9 mouse cellular contexts compared by ENCODE assay signal in the genomic region with DNA sequence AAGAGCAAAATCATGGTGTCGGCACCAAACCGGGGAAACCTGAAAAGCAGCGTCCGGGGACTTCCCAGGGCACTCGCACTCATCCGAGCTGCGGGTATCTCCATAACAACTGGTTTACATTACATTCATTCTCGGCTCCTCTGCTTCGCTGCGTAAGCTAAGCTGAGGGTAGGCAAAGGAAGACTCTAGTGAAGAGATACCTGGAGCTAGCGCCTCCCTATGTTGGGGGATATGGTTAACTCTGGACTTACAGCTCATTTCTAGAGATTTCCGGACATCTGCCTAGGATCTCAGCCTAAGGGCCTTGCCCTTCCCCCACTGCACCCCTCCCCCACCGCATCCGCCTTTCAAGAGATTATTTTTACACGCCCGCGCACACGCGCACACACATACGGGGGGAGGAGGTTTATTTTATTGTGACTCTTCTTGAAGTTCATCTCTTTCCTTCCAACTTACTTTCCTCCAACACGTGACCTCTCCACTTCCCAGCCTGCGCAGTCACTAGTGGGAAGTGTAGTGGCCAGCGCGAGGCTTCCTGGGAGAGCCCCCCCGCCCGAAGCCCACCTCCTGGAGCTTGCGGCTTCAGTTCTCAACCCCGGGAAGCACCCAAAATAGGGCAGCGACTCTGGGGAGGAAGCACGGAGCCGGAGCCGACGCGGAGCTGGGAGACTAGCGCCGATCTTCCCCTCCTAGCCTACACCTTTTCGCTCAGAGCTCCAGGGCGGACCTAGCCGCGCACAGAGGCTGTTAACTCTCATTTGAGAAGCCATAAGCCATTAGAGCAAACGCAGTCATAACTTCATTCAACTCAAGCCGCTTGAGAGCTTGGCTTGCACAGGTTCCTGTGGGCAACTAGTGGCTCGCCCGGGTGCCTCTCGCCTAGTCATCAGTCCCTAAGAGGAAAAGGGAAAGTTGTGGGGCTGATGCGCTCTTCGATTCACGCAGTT. TPM values are rescaled to one million over a fixed set of nuclear protein-coding genes. Genes with fewer than 3 reads are reported as not detected.
DNase-seq lines count a peak whose midpoint lies in the region; ATAC-seq and TF ChIP-seq lines count a peak whose summit lies in the region.
"Had no signal": no experiment of that assay in that cellular context is flagged by ENCODE, and none has a peak within 500 bp of the region (broad histone marks: within the 10 kb centered on the region; RNA-seq: fewer than 3 reads in every experiment).

No protein-coding gene starts in this region.

- no peak overlapping the region for H3K27ac ChIP-seq in heart, postnatal 0 days (ENCODE audit: low read depth)
- no peak overlapping the region for H3K27ac ChIP-seq in embryonic facial prominence, embryonic 11.5 days (replicated peaks; ENCODE audit: low read depth, low read length)
- no peak overlapping the region for H3K27ac ChIP-seq in neural tube, embryonic 15.5 days (replicated peaks)

- TF ChIP-seq CTCF in heart, postnatal 0 days (IDR thresholded peaks at IDR 0.05; ENCODE audit: low read depth), result no peak

- no peak for TF ChIP-seq EP300 in heart, postnatal 0 days (IDR thresholded peaks at IDR 0.05; ENCODE audit: low read depth)

- no peak for DNase-seq in heart, postnatal 0 days (ENCODE audit: low spot score)
- DNase-seq in heart, postnatal 25 days (ENCODE audit: low spot score), result no peak
- peak; percentile 52 for DNase-seq in NIH3T3 (ENCODE audit: low read depth)
- DNase-seq in embryonic facial prominence, embryonic 11.5 days (ENCODE audit: low spot score), result peak; percentile 50
- DNase-seq in layer of hippocampus, postnatal 36 days, result peak; percentile 29 to 34
- DNase-seq in adipocyte (ENCODE audit: low spot score), result no peak
- no peak for DNase-seq in thymus, postnatal 0 days (ENCODE audit: low spot score)

- no peak overlapping the region for H3K9ac ChIP-seq in heart, postnatal 0 days (replicated peaks; ENCODE audit: low read depth, low read length)
- H3K9ac ChIP-seq in embryonic facial prominence, embryonic 11.5 days (replicated peaks; ENCODE audit: low read length), result no peak overlapping the region
- H3K9ac ChIP-seq in neural tube, embryonic 15.5 days (replicated peaks), result peak overlapping the region; percentile 37

- H3K36me3 ChIP-seq in heart, postnatal 0 days (replicated peaks; ENCODE audit: control insufficient read depth, insufficient read depth, low read length), result no peaks in the 10 kb centered on the region
- no peaks in the 10 kb centered on the region for H3K36me3 ChIP-seq in embryonic facial prominence, embryonic 11.5 days (replicated peaks; ENCODE audit: control insufficient read depth, insufficient read depth, low read depth, low read length)
- no peaks in the 10 kb centered on the region for H3K36me3 ChIP-seq in neural tube, embryonic 15.5 days

- peak overlapping the region; percentile 21 for H3K4me3 ChIP-seq in heart, postnatal 0 days (ENCODE audit: low read depth, low read length)
- H3K4me3 ChIP-seq in embryonic facial prominence, embryonic 11.5 days (ENCODE audit: low read depth, low read length), result peak overlapping the region; percentile 38
- H3K4me3 ChIP-seq in neural tube, embryonic 15.5 days (replicated peaks), result peak overlapping the region; percentile 66

- no peak for ATAC-seq in heart, postnatal 0 days (ENCODE audit: insufficient read depth, low read depth)
- no peak; the same call in 1 of the 2 replicates for ATAC-seq in embryonic facial prominence, embryonic 11.5 days (replicated peaks; ENCODE audit: insufficient number of reproducible peaks, low FRiP score, low TSS enrichment, low read depth)
- no peak for ATAC-seq in neural tube, embryonic 15.5 days (ENCODE audit: low FRiP score)
- ATAC-seq: Patski had no signal

- under 1% methylated on average over 45 of the region's 48 CpGs for WGBS in heart, postnatal 0 days
- under 1% methylated on average over 48 of the region's 48 CpGs for WGBS in embryonic facial prominence, embryonic 11.5 days
- WGBS in neural tube, embryonic 15.5 days, result under 1% methylated on average over 47 of the region's 48 CpGs

- H3K4me1 ChIP-seq in heart, postnatal 0 days (ENCODE audit: control insufficient read depth, insufficient read depth), result no peaks in the 10 kb centered on the region
- no peaks in the 10 kb centered on the region for H3K4me1 ChIP-seq in embryonic facial prominence, embryonic 11.5 days (ENCODE audit: control insufficient read depth, insufficient read depth, low read length)
- peaks cover 47% of the 10 kb centered on the region for H3K4me1 ChIP-seq in neural tube, embryonic 15.5 days

- peak overlapping the region; percentile 44 for H3K4me2 ChIP-seq in heart, postnatal 0 days (ENCODE audit: low read depth, low read length)
- peak overlapping the region; percentile 79 for H3K4me2 ChIP-seq in embryonic facial prominence, embryonic 11.5 days (ENCODE audit: low read depth, low read length)
- H3K4me2 ChIP-seq in neural tube, embryonic 15.5 days, result peak overlapping the region; percentile 97

- no peaks in the 10 kb centered on the region for H3K9me3 ChIP-seq in heart, postnatal 0 days (replicated peaks; ENCODE audit: control insufficient read depth, low read length)
- H3K9me3 ChIP-seq in embryonic facial prominence, embryonic 11.5 days (replicated peaks; ENCODE audit: control insufficient read depth, low read length), result no peaks in the 10 kb centered on the region
- H3K9me3 ChIP-seq in neural tube, embryonic 15.5 days (replicated peaks), result no peaks in the 10 kb centered on the region

- intact Hi-C loops in heart, postnatal 25 days (cut with DNase I), result no loop called here

- peaks cover 64% of the 10 kb centered on the region for H3K27me3 ChIP-seq in heart, postnatal 0 days (ENCODE audit: control insufficient read depth, insufficient read depth, low read length)
- H3K27me3 ChIP-seq in embryonic facial prominence, embryonic 11.5 days (ENCODE audit: control insufficient read depth, insufficient read depth, low read length), result peaks cover 35% of the 10 kb centered on the region
- H3K27me3 ChIP-seq in neural tube, embryonic 15.5 days (replicated peaks), result peaks cover 46% of the 10 kb centered on the region

RNA-seq across cellular contexts. Expression of a gene that starts 0.7 kb away (rescaled TPM):
- total RNA-seq in heart, postnatal 0 days (2014; rRNA removed; ENCODE audit: low replicate concordance), result 0.04 TPM in 1 of 2 replicates, not detected in the other
- polyA plus RNA-seq in heart, postnatal 0 days (2015; fragmentation: Nextera tagmentation; extraction: Ambion mirVana), result 0.30 TPM in 2 replicates
- 1 to 10 TPM; 3.8 to 5.5 TPM for total RNA-seq in heart, postnatal 25 days (2021)
- polyA plus RNA-seq in embryonic facial prominence, embryonic 11.5 days (2014; fragmentation: Nextera tagmentation; extraction: Ambion mirVana), result 6.6 and 7.9 TPM in 2 replicates
- total RNA-seq in layer of hippocampus, postnatal 36 days (2021), result 10 to 100 TPM; 30.8 to 34.2 TPM
- 5.5 and 5.9 TPM in 2 replicates for polyA plus RNA-seq in neural tube, embryonic 15.5 days (2015; fragmentation: Nextera tagmentation; extraction: Ambion mirVana)
- polyA plus RNA-seq in thymus, postnatal 0 days (2015; fragmentation: Nextera tagmentation; extraction: Ambion mirVana), result 0.36 TPM in 2 replicates

Comparison
In these comparisons a context has a peak if more than half of its experiments do, and no peak if none do; other contexts are left out.
1. DNase-seq: peak in NIH3T3 (single experiment), embryonic facial prominence, embryonic 11.5 days (single experiment) and layer of hippocampus, postnatal 36 days (2 of 2); none in heart, postnatal 0 days (single experiment), heart, postnatal 25 days (single experiment), adipocyte (single experiment) and thymus, postnatal 0 days (single experiment).
2. H3K4me2 ChIP-seq: peak in every context shown above with its lines; median percentile 97 in neural tube, embryonic 15.5 days; 79 in embryonic facial prominence, embryonic 11.5 days; 44 in heart, postnatal 0 days.
3. Peak in every context shown above with its lines, with median percentiles within 50 percentile points of each other: H3K4me3 ChIP-seq.